Mouse (Mus musculus) lung, postnatal 4 days (tissue): ENCODE measurements around the gene Kif4.

ENCODE experiments used
- DNase-seq, 2 experiments: peaks; one replicate each; pipeline ENCODE4 v3.0.0; 2021

Kif4 gene

DNA sequence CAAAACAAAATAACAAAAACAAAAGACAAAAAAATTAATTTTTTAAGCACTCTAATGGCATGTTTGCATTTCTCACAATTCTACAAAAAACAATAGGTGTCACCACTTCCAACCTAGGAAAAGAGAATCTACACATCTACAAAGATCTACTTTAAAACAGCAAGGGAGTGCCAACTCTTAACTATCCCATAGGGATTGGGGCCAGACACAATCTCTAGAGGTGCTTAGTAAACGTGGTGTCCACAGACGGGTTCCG lies at the start of gene Kif4:
Gene Kif4 (plus strand): TSS at position 192 of the 256 bp plus-strand sequence.
- DNase-seq: no peak

DNA sequence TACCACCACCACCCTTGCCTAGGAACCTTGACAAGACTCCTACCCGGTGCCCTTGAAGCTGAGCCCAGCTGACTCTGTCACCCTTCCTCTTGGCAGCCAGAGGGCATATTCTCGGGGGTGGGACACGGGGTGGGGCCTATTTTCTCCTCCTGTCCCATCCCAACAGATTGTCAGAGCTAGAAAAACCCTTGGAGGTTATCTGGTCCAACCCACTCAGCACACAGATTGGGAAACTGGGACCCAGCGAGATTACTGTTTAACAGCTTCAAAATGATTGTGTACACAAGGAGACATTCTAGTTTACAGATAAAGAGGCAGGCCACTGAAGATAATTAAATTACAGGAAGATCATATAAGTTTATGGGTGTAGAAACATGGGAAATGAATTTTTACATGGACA lies 30.7 kb upstream of the Kif4 start, which contains the start of gene P2ry4:
Gene P2ry4 (minus strand): TSS at position 79 of the 400 bp plus-strand sequence.
- no peak for DNase-seq

DNA sequence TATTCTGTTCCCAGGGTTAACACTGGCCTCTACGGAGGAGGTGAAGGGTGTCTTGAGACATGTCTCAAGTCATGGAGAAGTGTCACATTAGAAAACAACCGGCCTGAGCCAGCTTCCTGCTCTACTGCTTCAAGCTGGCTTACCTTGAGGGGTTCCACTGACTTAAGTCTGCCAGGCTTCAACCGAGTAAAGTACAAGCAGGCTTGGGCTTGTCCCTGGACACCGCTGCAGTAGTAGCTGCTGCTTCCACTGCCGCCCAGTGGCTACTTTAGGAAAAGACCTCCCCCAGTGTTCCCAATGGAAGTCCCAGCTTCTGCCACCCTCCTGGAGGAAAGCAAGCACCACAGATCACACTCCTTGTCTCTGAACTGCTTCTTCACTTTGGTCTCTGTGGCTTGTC lies 28.1 kb upstream of the Kif4 start:
- DNase-seq: peak; percentile 45 to 55

DNA sequence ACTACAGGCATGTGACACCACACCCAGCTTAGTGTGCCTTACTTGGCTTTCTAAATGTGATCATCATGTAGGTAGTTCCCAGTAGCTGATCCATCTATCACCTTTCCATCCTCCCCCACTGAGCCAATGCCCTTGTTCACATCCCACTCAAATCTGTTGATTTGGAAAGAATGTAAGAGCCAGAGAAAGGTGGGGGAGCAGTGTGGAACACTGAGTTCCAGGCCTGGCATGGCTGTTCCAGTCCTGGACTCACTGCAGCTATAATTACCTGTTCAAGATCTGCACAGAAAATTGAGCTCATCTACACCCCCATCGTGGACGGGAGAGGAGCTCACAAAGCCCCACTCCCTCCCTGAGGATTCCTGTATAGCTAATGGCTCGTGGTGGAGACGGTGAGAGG lies 25.8 kb upstream of the Kif4 start:
- no peak for DNase-seq

DNA sequence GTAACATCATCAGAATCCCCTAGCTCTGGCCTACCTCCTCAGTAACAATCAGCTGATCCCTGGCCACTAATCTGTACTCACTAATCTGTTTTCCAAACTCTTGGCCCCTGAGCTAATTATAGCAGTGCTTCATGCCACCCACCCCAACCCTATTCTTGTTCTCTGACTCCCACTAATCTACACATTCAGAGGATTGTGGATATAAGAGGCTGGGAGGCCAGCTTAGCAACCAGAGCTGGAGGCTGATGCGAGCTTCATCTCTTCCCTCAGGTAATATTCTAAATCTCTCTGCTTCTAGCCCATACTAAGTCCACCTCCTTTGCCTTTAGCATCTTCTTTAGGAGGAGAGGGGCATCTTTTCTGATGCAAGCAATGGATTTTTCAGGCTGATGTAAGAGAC lies 20.2 kb upstream of the Kif4 start, which contains the start of gene Arr3:
Gene Arr3 (plus strand): TSS at position 184 of the 400 bp plus-strand sequence.
- DNase-seq: no peak

DNA sequence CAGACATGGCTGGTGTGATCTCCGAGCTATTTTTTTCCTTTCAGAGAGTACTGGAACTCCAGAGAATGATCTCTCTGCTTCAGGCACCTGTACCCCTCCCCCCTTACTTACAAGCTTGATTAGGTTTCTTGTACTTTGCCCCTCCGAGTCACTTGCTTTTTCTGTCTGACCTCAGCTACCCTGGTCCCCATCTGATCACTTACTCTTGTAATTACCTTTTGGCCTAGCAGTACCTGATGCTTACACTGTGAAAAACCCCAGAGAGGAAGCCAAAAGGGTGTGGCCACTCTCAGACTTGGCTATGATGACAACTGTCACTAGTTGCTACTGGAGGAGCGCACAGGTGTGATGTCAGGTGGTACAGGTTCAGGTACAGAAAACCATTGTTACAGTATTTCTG lies 7.0 kb upstream of the Kif4 start:
- DNase-seq: no peak

DNA sequence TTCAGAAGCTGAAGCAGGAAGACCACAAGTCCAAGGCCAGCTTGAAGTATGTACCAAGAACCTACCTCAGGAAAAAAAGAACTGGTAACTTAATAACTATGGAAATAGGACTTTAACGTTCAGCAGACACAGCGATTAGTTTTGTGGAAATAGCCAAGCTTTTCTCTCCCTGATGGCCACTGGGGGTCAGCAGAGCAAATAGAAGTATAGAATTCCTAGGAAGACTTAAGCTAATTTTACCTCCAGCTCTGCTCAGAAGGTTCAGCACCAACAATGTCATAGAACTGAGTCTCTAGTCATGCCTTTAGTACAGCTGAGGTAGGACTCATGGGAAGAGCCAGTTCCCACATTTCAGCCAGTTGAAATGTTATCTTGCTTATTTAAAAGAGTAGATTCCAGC lies 4.2 kb upstream of the Kif4 start:
- DNase-seq: no peak

DNA sequence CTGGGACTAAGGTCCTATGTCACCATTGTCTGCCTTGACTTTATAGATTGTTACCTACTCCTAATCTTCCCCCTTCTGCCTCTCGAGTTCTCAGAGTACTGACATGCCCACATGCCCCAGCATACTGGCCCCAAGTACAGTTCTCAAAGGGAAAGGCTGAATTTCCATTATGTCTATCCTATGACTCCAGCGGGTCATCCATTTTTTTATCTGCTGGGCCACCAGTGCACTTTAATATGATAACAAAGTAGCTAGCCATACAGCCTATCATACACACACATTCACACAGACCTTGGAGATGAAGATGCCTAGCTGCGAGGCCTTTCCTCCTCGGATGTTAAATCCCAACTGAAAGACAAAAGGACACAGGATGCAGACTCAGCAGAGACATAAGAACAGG lies 1.3 kb upstream of the Kif4 start:
- DNase-seq: no peak

DNA sequence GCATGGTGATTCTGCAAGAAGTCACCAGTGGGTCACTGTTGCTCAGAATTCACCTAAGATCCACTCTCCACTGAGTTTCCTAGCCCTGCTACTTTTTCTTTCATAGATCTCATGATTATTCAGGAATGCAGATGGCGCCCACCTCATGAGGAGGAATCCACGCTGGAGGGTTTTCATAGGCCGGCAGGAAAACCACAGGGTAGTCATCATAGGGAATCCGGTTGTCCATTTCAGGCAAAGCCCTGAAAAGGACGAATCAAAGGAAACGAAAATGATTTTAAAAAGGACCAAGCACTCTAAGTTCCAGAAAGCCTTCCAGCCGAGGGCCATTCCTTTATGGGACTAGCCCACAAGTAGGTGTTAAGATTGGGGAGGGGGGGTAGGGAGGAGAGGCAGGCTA lies 391 bp upstream of the Kif4 start:
- DNase-seq: peak in 1 of 2 experiments; percentile 6

DNA sequence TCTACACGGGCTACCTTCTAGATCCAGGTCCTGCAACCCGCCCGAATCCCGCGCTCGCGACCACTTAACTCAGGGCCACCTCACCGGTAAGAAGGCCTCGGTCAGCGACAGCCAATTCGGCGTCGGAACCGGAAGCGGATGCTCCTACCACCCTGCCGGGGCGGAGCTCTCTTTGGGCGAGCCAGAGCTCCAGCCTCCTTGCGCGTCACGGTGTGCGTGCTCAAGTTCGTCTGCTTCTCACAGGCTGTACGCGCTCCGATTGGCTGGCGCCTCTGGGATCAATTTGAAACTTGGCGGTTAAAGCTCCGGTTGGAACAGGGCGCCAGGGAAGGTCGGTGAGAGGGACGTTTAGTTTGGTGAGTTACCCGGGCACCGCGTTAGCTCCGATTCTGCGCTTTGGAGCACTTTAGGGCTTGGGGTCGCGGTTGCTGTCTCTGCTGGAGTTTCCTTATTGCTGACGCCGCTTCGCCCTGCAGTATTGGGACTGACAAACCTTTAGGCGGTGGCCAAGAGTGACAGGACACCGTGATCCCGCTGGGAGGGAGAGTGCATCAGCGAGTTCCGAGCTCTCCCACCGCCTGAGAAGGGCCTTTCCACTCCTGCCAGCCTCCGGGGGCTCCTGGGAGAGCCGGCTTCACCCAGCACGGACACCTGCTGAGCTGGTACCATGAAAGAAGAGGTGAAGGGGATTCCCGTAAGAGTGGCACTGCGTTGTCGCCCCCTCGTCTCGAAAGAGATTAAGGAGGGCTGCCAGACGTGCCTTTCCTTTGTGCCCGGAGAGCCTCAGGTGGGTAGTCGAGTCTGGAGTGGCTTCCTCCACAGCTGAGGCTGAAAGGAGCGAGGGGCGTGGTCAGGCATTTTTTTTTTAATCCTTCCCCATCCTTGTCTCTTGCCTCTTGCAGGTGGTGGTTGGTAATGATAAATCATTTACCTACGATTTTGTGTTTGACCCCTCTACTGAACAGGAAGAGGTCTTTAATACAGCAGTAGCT lies 561 bp downstream of the Kif4 start, which contains the start of gene Pdzd11:
Gene Pdzd11 (minus strand): TSS at position 767 of the 992 bp plus-strand sequence.
- DNase-seq: peak; percentile 90 to 96

DNA sequence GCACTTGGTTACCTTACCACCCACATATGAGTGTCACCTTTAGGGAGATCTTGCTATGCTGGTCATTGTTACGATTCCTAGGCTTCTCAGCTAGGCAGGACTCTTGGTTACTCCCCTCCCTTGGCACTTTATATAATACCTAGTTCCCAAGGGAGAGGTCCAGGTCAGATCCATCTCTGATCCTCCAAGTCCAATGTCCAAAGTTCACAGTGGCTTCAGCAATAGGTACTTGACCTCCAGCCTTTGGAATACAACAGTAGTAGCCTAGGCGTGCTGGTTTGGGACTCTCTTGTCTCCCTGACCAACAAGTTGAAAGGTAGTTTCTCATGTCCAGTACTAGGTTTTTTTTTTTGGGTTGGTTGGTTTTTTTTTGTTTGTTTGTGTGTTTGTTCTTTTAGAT lies 3.5 kb downstream of the Kif4 start:
- no peak for DNase-seq

DNA sequence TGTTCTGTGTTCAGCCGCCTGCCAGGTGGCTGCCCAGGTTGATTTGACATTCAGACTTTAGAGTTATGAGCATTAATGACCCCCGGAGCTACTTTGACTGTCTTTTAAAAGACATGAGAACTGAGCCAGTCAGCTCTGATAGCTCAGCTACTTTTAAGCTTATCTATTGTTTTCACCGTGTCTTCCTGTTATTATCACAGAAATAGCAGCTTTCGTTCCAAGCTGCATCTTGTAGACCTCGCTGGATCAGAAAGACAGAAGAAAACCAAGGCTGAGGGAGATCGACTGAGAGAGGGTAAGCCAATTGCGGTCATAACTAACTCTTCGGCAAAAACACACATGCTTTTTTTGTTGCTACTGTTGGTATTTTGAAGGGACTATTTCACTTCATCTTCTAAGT lies 12.9 kb downstream of the Kif4 start:
- no peak for DNase-seq

DNA sequence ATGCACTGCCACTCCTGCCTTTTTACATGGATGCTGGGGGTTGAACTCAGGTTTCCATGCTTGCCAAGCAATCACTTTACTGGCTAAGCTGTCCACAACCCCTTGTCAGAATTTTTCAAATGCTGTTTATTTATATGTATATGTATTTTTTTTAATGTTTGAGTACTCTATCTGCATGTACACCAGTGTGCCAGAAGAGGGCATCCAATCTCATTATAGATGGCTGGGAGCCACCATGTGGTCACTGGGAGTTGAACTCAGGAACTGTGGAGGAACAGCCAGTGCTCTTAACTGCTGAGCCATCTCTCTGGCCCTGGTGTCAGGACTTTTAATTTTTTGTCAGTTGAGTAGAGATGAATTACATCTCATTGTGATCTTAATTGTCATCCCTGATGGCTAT lies 27.3 kb downstream of the Kif4 start:
- DNase-seq: no peak

DNA sequence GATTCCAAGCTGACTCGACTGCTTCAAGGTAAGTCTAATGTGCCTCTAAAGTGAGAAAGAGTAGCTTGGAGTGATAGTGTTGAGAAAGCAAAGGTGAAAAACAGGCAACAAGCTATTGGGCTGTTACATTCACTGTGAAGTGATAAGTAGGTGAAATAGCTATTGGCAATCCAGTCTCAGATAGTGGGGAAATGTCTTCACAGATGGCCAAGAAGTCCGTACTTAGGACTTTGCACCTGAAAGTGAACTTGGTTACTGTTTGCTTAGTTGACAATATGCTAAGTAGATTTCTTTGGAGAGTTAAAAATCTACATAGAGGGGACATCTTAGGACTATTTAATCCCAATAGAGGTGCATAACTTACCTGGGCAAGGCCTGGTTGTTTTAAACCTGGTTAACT lies 39.3 kb downstream of the Kif4 start:
- DNase-seq: no peak

DNA sequence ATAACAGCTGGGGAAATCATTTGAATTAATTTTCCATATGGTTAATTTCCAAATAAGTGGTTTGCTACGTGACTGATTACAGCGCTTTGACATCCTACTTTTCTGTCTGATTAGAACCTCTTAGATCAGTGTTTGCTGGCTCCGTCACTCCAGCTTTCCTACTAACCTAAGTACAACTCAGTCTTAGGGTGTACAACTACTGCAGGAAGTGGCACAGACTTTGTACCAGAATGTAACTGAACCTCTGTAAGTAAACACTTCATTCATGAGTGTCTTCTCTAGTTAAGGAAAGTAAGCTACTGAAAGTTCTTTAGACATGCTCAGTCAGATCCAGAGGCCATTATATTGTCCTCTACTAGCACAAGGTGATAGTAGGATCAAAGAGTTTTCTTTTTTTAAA lies 52.7 kb downstream of the Kif4 start:
- no peak for DNase-seq

DNA sequence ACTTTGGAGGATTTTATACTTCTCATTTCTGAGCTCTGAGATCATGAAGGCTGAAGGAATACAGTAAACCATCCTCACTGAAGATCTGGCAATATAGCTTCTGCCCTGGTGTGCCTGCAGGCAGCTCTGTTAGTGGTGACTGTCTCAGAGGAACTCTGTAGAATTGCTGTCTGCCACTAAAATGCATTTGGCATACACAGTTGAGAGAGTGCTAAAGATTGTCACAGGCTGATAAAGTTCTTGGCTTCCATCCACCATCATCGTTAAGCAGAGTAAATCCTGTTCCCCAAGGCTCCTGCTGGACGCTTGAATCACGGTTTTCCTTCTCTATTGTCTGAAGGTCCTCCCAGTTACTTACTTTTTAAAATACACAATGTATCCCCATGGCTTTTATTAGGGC lies 61.0 kb downstream of the Kif4 start:
- DNase-seq: peak in 1 of 2 experiments; percentile 4

DNA sequence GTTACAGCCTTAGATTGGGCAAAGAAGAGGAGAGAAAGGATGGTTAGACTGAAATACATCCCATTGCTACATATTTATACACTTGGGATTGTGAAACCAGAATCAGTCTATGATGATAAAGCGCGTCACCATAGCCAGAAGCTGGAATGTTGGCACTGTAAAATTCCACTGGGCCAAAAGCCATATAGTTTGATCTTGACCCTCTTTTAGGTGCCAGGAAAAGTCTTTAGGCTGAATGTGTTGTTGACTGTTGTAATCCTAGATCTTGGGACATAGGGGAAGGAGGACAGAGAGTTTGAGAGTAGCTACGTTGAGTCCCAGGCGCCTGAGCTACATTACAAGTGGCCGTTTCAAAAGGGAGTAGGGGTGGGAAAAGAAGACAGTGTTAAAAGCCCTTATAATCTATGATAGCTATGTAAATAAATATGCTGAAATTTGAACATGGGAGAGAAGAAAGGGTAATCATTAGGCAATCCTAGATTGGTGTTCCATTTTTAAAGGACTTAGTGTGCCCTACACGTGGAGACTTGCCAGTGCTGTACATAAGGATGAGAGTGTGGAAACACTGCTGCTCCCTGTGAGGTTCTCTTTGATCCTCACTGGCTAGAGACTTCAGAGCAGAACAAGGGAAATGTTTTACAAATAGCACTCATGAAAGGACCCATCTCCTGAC lies 62.0 kb downstream of the Kif4 start:
- DNase-seq: peak; percentile 30 to 44

DNA sequence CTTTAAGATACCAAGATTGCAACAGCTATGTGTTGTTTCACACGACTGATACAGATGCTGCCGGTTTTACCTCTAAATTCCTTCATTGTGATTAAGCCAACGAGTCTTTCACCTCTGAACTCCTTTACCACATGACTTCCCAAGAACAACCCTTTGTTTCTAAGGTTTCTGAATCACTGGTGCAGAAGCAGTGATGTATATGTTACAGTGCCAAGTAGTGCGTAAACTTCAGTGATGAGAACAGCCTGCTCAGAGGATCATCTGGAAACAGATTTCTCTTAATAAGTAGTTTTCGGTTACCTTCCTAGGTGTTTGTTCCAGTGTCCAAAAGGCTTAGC lies 62.5 kb downstream of the Kif4 start:
- DNase-seq: no peak

DNA sequence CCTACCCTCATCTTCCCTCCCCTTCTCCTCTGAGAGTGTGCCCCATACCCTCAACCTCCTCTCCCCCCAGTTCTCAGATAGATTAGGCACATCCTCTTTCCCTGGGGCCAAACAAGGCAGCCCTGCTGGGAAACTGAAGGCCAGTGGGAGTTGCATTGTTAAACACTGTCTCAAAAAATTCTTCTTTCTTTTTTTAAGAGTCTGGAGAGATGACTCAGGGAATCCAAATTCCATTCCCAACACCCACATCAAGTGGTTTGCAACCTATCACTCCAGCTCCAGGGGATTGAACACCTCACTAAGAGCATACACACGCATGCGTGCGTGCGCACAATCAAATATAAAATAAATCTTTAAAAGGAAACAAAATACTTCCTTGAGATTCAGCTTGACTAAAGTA lies 71.2 kb downstream of the Kif4 start:
- DNase-seq: no peak

DNA sequence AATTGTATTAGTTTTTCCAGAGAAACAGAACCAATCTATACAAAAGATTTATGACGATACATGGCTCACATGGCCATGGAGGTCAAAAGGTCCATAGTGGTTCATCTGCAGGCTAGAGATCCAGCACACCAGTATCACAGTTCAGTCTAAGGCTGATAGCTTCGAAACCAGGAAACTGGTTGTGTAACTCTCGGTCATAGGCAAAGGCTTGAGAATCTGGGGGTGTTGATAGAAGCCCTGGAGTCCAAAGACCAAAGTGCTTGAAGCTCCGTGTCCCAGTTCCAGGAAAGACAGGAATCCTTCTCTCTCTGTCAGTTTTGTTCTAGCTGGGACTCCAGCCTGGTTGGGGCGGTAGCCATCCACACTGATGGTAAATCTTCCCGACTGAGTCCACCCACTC lies 82.5 kb downstream of the Kif4 start:
- DNase-seq: no peak

DNA sequence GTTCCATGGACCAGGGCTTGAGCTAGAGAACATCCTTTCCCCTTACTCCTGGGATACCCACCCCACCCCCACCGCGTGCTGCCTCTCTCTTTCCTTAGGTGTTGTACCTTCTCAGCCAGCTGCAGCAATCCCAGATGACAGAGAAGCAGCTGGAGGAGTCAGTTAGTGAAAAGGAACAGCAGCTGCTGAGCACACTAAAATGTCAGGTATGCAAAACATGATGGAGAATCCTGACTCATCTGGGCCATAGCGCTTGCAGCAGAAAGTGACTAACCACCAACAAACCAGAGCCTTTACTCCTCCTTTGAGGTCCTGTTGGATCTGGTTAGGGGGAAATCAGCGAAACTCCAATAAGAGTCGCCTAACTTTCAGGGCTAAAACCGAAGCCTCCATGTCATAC lies 90.6 kb downstream of the Kif4 start:
- no peak for DNase-seq

DNA sequence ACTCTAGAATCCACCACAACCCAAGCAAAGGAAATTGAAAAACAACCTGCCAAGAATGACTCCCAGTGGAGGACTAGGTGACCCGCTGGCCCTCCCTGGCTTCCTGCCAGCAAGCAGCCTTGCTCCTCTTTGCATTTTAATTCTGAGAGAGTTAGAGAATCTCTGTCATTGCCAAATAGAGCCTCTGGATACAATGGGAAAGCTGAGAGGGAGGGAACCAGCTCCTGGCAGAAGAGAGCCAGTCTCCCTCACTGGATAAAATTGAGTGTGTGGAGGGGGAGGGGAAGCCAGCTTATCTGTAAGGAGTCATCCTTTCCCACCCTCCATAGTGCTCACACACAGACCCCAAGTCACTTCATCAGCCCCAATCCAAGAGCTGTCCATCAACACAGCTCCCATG lies 103.4 kb downstream of the Kif4 start:
- DNase-seq: peak; percentile 16 to 46

DNA sequence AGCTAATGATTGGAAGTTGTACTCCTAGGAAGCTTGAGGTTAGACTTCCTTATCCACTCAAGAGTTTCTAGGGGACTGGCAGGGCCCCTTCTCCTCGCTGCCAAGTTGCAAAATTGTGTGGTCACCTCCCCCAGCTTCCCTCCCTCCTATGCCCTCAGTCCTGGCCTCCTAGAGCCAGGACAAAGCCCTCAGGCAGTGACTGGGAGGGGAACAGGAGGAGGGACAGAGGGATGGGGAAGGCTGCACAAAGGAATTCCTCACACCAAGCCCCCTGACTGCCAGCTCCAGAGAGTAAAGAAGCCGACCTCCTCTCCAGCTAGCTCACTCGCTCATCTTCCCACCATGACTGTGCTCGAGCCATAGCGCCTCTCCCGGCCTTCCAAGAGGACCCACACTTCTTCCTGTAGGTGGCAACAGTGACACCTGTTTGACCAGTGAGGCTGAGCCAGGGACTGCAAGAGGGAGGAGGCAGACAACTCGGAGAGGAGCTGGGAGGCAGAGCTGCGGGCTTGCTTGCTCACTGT lies 104.2 kb downstream of the Kif4 start, which contains the start of gene Gdpd2:
Gene Gdpd2 (plus strand): TSS at position 209 of the 524 bp plus-strand sequence.
- DNase-seq: peak; percentile 47 to 49

DNA sequence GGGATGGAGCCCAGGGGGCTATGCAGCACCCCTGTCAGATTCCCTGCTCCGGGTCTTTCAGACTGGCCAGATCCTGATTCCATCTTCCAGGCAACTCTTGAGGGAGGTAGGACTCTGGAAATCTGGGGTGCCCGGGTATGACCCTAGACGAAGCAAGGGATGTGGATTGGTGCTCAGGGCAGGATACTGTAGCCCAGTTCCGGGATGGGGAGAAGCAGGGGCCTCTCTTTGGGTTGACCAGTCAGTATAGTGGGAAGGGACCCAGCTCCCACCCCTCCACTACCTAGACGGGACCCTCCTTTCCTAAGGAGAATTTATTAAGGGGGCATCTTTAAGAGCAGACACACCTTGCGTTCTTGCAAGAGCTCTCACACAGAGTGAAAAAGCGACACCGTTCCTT lies 104.7 kb downstream of the Kif4 start:
- no peak for DNase-seq
